Mouse (Mus musculus) cerebellum, adult 2 months (tissue): ENCODE data around the gene Gtpbp6.

Source experiments
- CTCF ChIP-seq: fragments of 200-500 bp; IDR thresholded peaks from 2 replicates; pipeline ENCODE4 v1.5.1; 2011; ENCODE audit warnings: low read depth, mild to moderate bottlenecking, control low read depth, low read length, moderate library complexity, borderline replicate concordance; ENCODE audit not compliant: insufficient read depth
- POLR2A ChIP-seq: fragments of 200-500 bp; IDR thresholded peaks from 2 replicates; pipeline ENCODE4 v1.6.1; 2011; ENCODE audit warnings: low read length, control low read depth, borderline replicate concordance; ENCODE audit not compliant: insufficient read depth

- TF ChIP-seq POLR2A (no peak), CTCF (no peak)
These were observed 21.7 kb downstream of the Gtpbp6 start for GRCm38 (mm10) chr5:110086161-110086866.
